Mouse (Mus musculus): ENCODE data around the gene Pold1. TPM values are rescaled to one million over a fixed set of nuclear protein-coding genes. Genes with fewer than 3 reads are reported as not detected.
A peak's percentile ranks its signal among the peaks of the same experiment; 100 is the strongest.

Pold1 gene
- polyA plus RNA-seq, 1 experiment from 2014 or later: 73.5 TPM

GRCm38 (mm10) chr7:44498922-44499321, 49.7 kb downstream of the Pold1 start:
- whole genome bisulfite sequencing: 75% methylated on average over 1 of the region's 1 CpGs
- H3K4me3 ChIP-seq: no peak overlapping the region
- peaks cover 7% of the 10 kb centered on the region; the same call in 1 of the 2 replicates for H3K36me3 ChIP-seq
- H3K27me3 ChIP-seq: 0 out of 2 replicates have a peak, but pooled peaks cover 1% of the 10 kb centered on the region
- no peaks in the 10 kb centered on the region for H3K9me3 ChIP-seq (replicated peaks)
- no peak overlapping the region for H3K27ac ChIP-seq
- no peak overlapping the region for H3K9ac ChIP-seq
- H3K4me2 ChIP-seq (replicated peaks): no peak overlapping the region
- ATAC-seq (ENCODE audit: low FRiP score): no peak
- peaks cover 20% of the 10 kb centered on the region for H3K4me1 ChIP-seq

- peak overlapping the region; percentile 77 for H3K4me3 ChIP-seq
- ATAC-seq (ENCODE audit: low FRiP score): no peak
- no peaks in the 10 kb centered on the region for H3K27me3 ChIP-seq
- 86% methylated on average over 10 of the region's 10 CpGs for WGBS
- no peak overlapping the region for H3K27ac ChIP-seq
- H3K9ac ChIP-seq: peak overlapping the region; percentile 87
- no peaks in the 10 kb centered on the region for H3K9me3 ChIP-seq (replicated peaks)
- peaks cover 20% of the 10 kb centered on the region for H3K4me1 ChIP-seq
- H3K4me2 ChIP-seq (replicated peaks): peak overlapping the region; percentile 82
- H3K36me3 ChIP-seq: peaks cover 20% of the 10 kb centered on the region
Observed at GRCm38 (mm10) chr7:44497361-44498055, 51.1 kb downstream of the Pold1 start.

- Histone ChIP-seq H3K9me3 (replicated peaks) (no peaks in the 10 kb centered on the region), H3K36me3 (peaks cover 28% of the 10 kb centered on the region), H3K4me1 (peaks cover 20% of the 10 kb centered on the region), H3K4me2 (replicated peaks) (peak overlapping the region; percentile 82), H3K9ac (peak overlapping the region; percentile 87), H3K27me3 (no peaks in the 10 kb centered on the region), H3K4me3 (peak overlapping the region; percentile 77), H3K27ac (peak overlapping the region; percentile 94)
- ATAC-seq (ENCODE audit: low FRiP score): no peak
- under 1% methylated on average over 26 of the region's 26 CpGs for WGBS
Observed at GRCm38 (mm10) chr7:44496771-44497109, 51.9 kb downstream of the Pold1 start.

- Histone ChIP-seq H3K4me2 (replicated peaks) (peak within 1 kb of the TSS; percentile 82), H3K36me3 (peaks cover 33% of the 10 kb centered on the region), H3K4me3 (peak within 1 kb of the TSS; percentile 77), H3K9ac (peak within 1 kb of the TSS; percentile 87), H3K27me3 (no peaks in the 10 kb centered on the region), H3K4me1 (peaks cover 20% of the 10 kb centered on the region), H3K27ac (peak within 1 kb of the TSS; percentile 94), H3K9me3 (replicated peaks) (no peaks in the 10 kb centered on the region)
- peak; percentile 97 for ATAC-seq (ENCODE audit: low FRiP score)
- under 1% methylated on average over 58 of the region's 58 CpGs for WGBS
Observed at GRCm38 (mm10) chr7:44495992-44496770, 52.5 kb downstream of the Pold1 start, which contains the start of the genes Emc10 and Fam71e1. TSS of gene Emc10 (minus strand) at chr7:44496529. TSS of gene Fam71e1 (plus strand) at chr7:44496581.

GRCm38 (mm10) chr7:44495086-44495485, 53.6 kb downstream of the Pold1 start:
- Histone ChIP-seq H3K27ac (0 out of 2 replicates have a peak overlapping the region, but pooled peaks have one; percentile 4), H3K4me3 (peak overlapping the region; percentile 77; the same call in 1 of the 2 replicates), H3K4me2 (replicated peaks) (peak overlapping the region; percentile 82), H3K27me3 (no peaks in the 10 kb centered on the region), H3K4me1 (peaks cover 20% of the 10 kb centered on the region), H3K9me3 (replicated peaks) (no peaks in the 10 kb centered on the region), H3K36me3 (peaks cover 44% of the 10 kb centered on the region), H3K9ac (peak overlapping the region; percentile 81)
- 89% methylated on average over 7 of the region's 7 CpGs for WGBS
- no peak for ATAC-seq (ENCODE audit: low FRiP score)

GRCm38 (mm10) chr7:44494681-44495080, 54.0 kb downstream of the Pold1 start:
- Histone ChIP-seq H3K9me3 (replicated peaks) (no peaks in the 10 kb centered on the region), H3K36me3 (peaks cover 48% of the 10 kb centered on the region), H3K4me2 (replicated peaks) (peak overlapping the region; percentile 82; the same call in 1 of the 2 replicates), H3K4me3 (no peak overlapping the region), H3K9ac (0 out of 2 replicates have a peak overlapping the region, but pooled peaks have one; percentile 81), H3K4me1 (peaks cover 20% of the 10 kb centered on the region), H3K27me3 (no peaks in the 10 kb centered on the region), H3K27ac (0 out of 2 replicates have a peak overlapping the region, but pooled peaks have one; percentile 4)
- ATAC-seq (ENCODE audit: low FRiP score): no peak
- 95% methylated on average over 12 of the region's 12 CpGs for WGBS

GRCm38 (mm10) chr7:44492166-44492826, 56.4 kb downstream of the Pold1 start:
- no peak for ATAC-seq (ENCODE audit: low FRiP score)
- no peak overlapping the region for H3K4me2 ChIP-seq (replicated peaks)
- H3K9ac ChIP-seq: no peak overlapping the region
- H3K9me3 ChIP-seq (replicated peaks): no peaks in the 10 kb centered on the region
- H3K36me3 ChIP-seq: peaks cover 61% of the 10 kb centered on the region
- H3K4me1 ChIP-seq: peaks cover 19% of the 10 kb centered on the region
- 91% methylated on average over 21 of the region's 21 CpGs for WGBS
- no peak overlapping the region for H3K27ac ChIP-seq
- no peaks in the 10 kb centered on the region for H3K27me3 ChIP-seq
- no peak overlapping the region for H3K4me3 ChIP-seq

- peaks cover 61% of the 10 kb centered on the region for H3K36me3 ChIP-seq
- H3K4me2 ChIP-seq (replicated peaks): no peak overlapping the region
- H3K27ac ChIP-seq: no peak overlapping the region
- peaks cover 19% of the 10 kb centered on the region for H3K4me1 ChIP-seq
- ATAC-seq (ENCODE audit: low FRiP score): no peak
- WGBS: 96% methylated on average over 5 of the region's 5 CpGs
- H3K9ac ChIP-seq: no peak overlapping the region
- H3K4me3 ChIP-seq: no peak overlapping the region
- no peaks in the 10 kb centered on the region for H3K9me3 ChIP-seq (replicated peaks)
- H3K27me3 ChIP-seq: no peaks in the 10 kb centered on the region
Observed at GRCm38 (mm10) chr7:44491391-44491790, 57.3 kb downstream of the Pold1 start.

- 92% methylated on average over 4 of the region's 4 CpGs for WGBS
- Histone ChIP-seq H3K4me3 (no peak overlapping the region), H3K27ac (no peak overlapping the region), H3K4me2 (replicated peaks) (no peak overlapping the region), H3K27me3 (no peaks in the 10 kb centered on the region), H3K4me1 (peaks cover 13% of the 10 kb centered on the region), H3K36me3 (peaks cover 61% of the 10 kb centered on the region), H3K9ac (no peak overlapping the region), H3K9me3 (replicated peaks) (no peaks in the 10 kb centered on the region)
- no peak for ATAC-seq (ENCODE audit: low FRiP score)
Observed at GRCm38 (mm10) chr7:44490281-44490680, 58.4 kb downstream of the Pold1 start.

GRCm38 (mm10) chr7:44488545-44488944, 60.1 kb downstream of the Pold1 start:
- Histone ChIP-seq H3K27ac (no peak overlapping the region), H3K9ac (no peak overlapping the region), H3K4me2 (replicated peaks) (no peak overlapping the region), H3K36me3 (peaks cover 51% of the 10 kb centered on the region), H3K9me3 (replicated peaks) (no peaks in the 10 kb centered on the region), H3K4me1 (peaks cover 5% of the 10 kb centered on the region), H3K27me3 (no peaks in the 10 kb centered on the region), H3K4me3 (no peak overlapping the region)
- no peak for ATAC-seq (ENCODE audit: low FRiP score)
- 94% methylated on average over 8 of the region's 8 CpGs for WGBS

GRCm38 (mm10) chr7:44487936-44488335, 60.7 kb downstream of the Pold1 start:
- Histone ChIP-seq H3K9me3 (replicated peaks) (no peaks in the 10 kb centered on the region), H3K4me3 (no peak overlapping the region), H3K9ac (no peak overlapping the region), H3K27ac (no peak overlapping the region), H3K4me2 (replicated peaks) (no peak overlapping the region), H3K36me3 (peaks cover 45% of the 10 kb centered on the region), H3K4me1 (peaks cover 5% of the 10 kb centered on the region), H3K27me3 (no peaks in the 10 kb centered on the region)
- WGBS: 89% methylated on average over 7 of the region's 7 CpGs
- no peak for ATAC-seq (ENCODE audit: low FRiP score)
